Mouse (Mus musculus): ENCODE measurements around the gene Tyw5. TPM values are rescaled to one million over a fixed set of nuclear protein-coding genes. Genes with fewer than 3 reads are reported as not detected.

Tyw5 gene
- polyA plus RNA-seq, 1 experiment from 2014 or later = 11.6 TPM

- Histone ChIP-seq H3K9me3 (ENCODE audit: low read length) (no peaks in the 10 kb centered on the region), H3K36me3 (replicated peaks; ENCODE audit: insufficient read depth, low read length) (peaks cover 3% of the 10 kb centered on the region; the same call in 1 of the 2 replicates), H3K4me2 (ENCODE audit: low read depth, low read length) (peak overlapping the region; percentile 92), H3K9ac (replicated peaks) (0 out of 2 replicates have a peak overlapping the region, but pooled peaks have one; percentile 92), H3K4me3 (ENCODE audit: low read depth, low read length) (peak overlapping the region; percentile 92), H3K4me1 (ENCODE audit: insufficient read depth) (peaks cover 8% of the 10 kb centered on the region), H3K27me3 (ENCODE audit: insufficient read depth, low read length) (no peaks in the 10 kb centered on the region), H3K27ac (ENCODE audit: low read depth) (no peak overlapping the region; the same call in 1 of the 2 replicates)
- no peak for DNase-seq
- 57% methylated on average over 6 of the region's 6 CpGs for WGBS (ENCODE audit: insufficient replicate concordance)
- ATAC-seq = no peak
- TF ChIP-seq EP300 (IDR thresholded peaks at IDR 0.05; ENCODE audit: low read depth) (no peak), CTCF (IDR thresholded peaks at IDR 0.05; ENCODE audit: low read depth) (no peak)
Observed at GRCm38 (mm10) chr1:57376806-57377205, 30.1 kb downstream of the Tyw5 start.

- Histone ChIP-seq H3K4me3 (ENCODE audit: low read depth, low read length) (no peak overlapping the region), H3K9me3 (ENCODE audit: low read length) (no peaks in the 10 kb centered on the region), H3K27ac (ENCODE audit: low read depth) (no peak overlapping the region), H3K36me3 (replicated peaks; ENCODE audit: insufficient read depth, low read length) (peaks cover 3% of the 10 kb centered on the region; the same call in 1 of the 2 replicates), H3K9ac (replicated peaks) (no peak overlapping the region), H3K4me1 (ENCODE audit: insufficient read depth) (peaks cover 8% of the 10 kb centered on the region), H3K27me3 (ENCODE audit: insufficient read depth, low read length) (no peaks in the 10 kb centered on the region), H3K4me2 (ENCODE audit: low read depth, low read length) (no peak overlapping the region)
- TF ChIP-seq CTCF (IDR thresholded peaks at IDR 0.05; ENCODE audit: low read depth) (no peak), EP300 (IDR thresholded peaks at IDR 0.05; ENCODE audit: low read depth) (no peak)
- WGBS (ENCODE audit: insufficient replicate concordance) = 82% methylated on average over 2 of the region's 2 CpGs
- no peak for DNase-seq
- no peak for ATAC-seq
Observed at GRCm38 (mm10) chr1:57375276-57375675, 31.6 kb downstream of the Tyw5 start.

- H3K9me3 ChIP-seq (ENCODE audit: low read length) = no peaks in the 10 kb centered on the region
- H3K4me1 ChIP-seq (ENCODE audit: insufficient read depth) = no peaks in the 10 kb centered on the region
- no peak overlapping the region for H3K27ac ChIP-seq (ENCODE audit: low read depth)
- DNase-seq = no peak
- H3K4me3 ChIP-seq (ENCODE audit: low read depth, low read length) = no peak overlapping the region
- no peak for ATAC-seq
- H3K4me2 ChIP-seq (ENCODE audit: low read depth, low read length) = no peak overlapping the region
- no peaks in the 10 kb centered on the region for H3K27me3 ChIP-seq (ENCODE audit: insufficient read depth, low read length)
- H3K36me3 ChIP-seq (replicated peaks; ENCODE audit: insufficient read depth, low read length) = no peaks in the 10 kb centered on the region
- no peak for TF ChIP-seq CTCF (IDR thresholded peaks at IDR 0.05; ENCODE audit: low read depth)
- TF ChIP-seq EP300 (IDR thresholded peaks at IDR 0.05; ENCODE audit: low read depth) = no peak
- 43% methylated on average over 4 of the region's 4 CpGs for WGBS (ENCODE audit: insufficient replicate concordance)
- no peak overlapping the region for H3K9ac ChIP-seq (replicated peaks)
Observed at GRCm38 (mm10) chr1:57370451-57370850, 36.5 kb downstream of the Tyw5 start.

- ATAC-seq (no peak), DNase-seq (no peak)
- no peak for TF ChIP-seq CTCF (IDR thresholded peaks at IDR 0.05; ENCODE audit: low read depth)
- no peak for TF ChIP-seq EP300 (IDR thresholded peaks at IDR 0.05; ENCODE audit: low read depth)
- no peaks in the 10 kb centered on the region for H3K9me3 ChIP-seq (ENCODE audit: low read length)
- no peaks in the 10 kb centered on the region for H3K27me3 ChIP-seq (ENCODE audit: insufficient read depth, low read length)
- no peaks in the 10 kb centered on the region for H3K36me3 ChIP-seq (replicated peaks; ENCODE audit: insufficient read depth, low read length)
- no peak overlapping the region for H3K4me2 ChIP-seq (ENCODE audit: low read depth, low read length)
- 61% methylated on average over 4 of the region's 4 CpGs for WGBS (ENCODE audit: insufficient replicate concordance)
- H3K9ac ChIP-seq (replicated peaks) = no peak overlapping the region
- H3K27ac ChIP-seq (ENCODE audit: low read depth) = no peak overlapping the region
- H3K4me3 ChIP-seq (ENCODE audit: low read depth, low read length) = no peak overlapping the region
- no peaks in the 10 kb centered on the region for H3K4me1 ChIP-seq (ENCODE audit: insufficient read depth)
Observed at GRCm38 (mm10) chr1:57369111-57369510, 37.8 kb downstream of the Tyw5 start.

GRCm38 (mm10) chr1:57367446-57367845 lies 39.5 kb downstream of the Tyw5 start:
- H3K27me3 ChIP-seq (ENCODE audit: insufficient read depth, low read length) = no peaks in the 10 kb centered on the region

GRCm38 (mm10) chr1:57358546-57358945 lies 48.4 kb downstream of the Tyw5 start:
- H3K4me3 ChIP-seq (ENCODE audit: low read depth, low read length) = no peak overlapping the region
- H3K27me3 ChIP-seq (ENCODE audit: insufficient read depth, low read length) = no peaks in the 10 kb centered on the region
- WGBS (ENCODE audit: insufficient replicate concordance) = 83% methylated on average over 5 of the region's 5 CpGs
- no peak for DNase-seq
- no peak overlapping the region for H3K27ac ChIP-seq (ENCODE audit: low read depth)
- H3K4me1 ChIP-seq (ENCODE audit: insufficient read depth) = no peaks in the 10 kb centered on the region
- H3K9ac ChIP-seq (replicated peaks) = no peak overlapping the region
- H3K36me3 ChIP-seq (replicated peaks; ENCODE audit: insufficient read depth, low read length) = no peaks in the 10 kb centered on the region
- H3K4me2 ChIP-seq (ENCODE audit: low read depth, low read length) = no peak overlapping the region
- no peak for ATAC-seq
- TF ChIP-seq CTCF (IDR thresholded peaks at IDR 0.05; ENCODE audit: low read depth) (no peak), EP300 (IDR thresholded peaks at IDR 0.05; ENCODE audit: low read depth) (no peak)
- no peaks in the 10 kb centered on the region for H3K9me3 ChIP-seq (ENCODE audit: low read length)

More at GRCm38 (mm10) chr1:57367446-57367845, 39.5 kb downstream of the Tyw5 start:
- Histone ChIP-seq H3K4me2 (ENCODE audit: low read depth, low read length) (no peak overlapping the region), H3K4me3 (ENCODE audit: low read depth, low read length) (no peak overlapping the region), H3K27ac (ENCODE audit: low read depth) (no peak overlapping the region), H3K9ac (replicated peaks) (no peak overlapping the region), H3K9me3 (ENCODE audit: low read length) (no peaks in the 10 kb centered on the region), H3K36me3 (replicated peaks; ENCODE audit: insufficient read depth, low read length) (no peaks in the 10 kb centered on the region), H3K4me1 (ENCODE audit: insufficient read depth) (no peaks in the 10 kb centered on the region)
- WGBS (ENCODE audit: insufficient replicate concordance) = 73% methylated on average over 3 of the region's 3 CpGs
- TF ChIP-seq EP300 (IDR thresholded peaks at IDR 0.05; ENCODE audit: low read depth) = no peak
- no peak for TF ChIP-seq CTCF (IDR thresholded peaks at IDR 0.05; ENCODE audit: low read depth)
- no peak for ATAC-seq
- DNase-seq = no peak

- ATAC-seq = no peak
- Histone ChIP-seq H3K4me3 (ENCODE audit: low read depth, low read length) (no peak overlapping the region), H3K4me2 (ENCODE audit: low read depth, low read length) (no peak overlapping the region), H3K9me3 (ENCODE audit: low read length) (no peaks in the 10 kb centered on the region), H3K27me3 (ENCODE audit: insufficient read depth, low read length) (no peaks in the 10 kb centered on the region), H3K36me3 (replicated peaks; ENCODE audit: insufficient read depth, low read length) (no peaks in the 10 kb centered on the region), H3K9ac (replicated peaks) (no peak overlapping the region), H3K4me1 (ENCODE audit: insufficient read depth) (no peaks in the 10 kb centered on the region), H3K27ac (ENCODE audit: low read depth) (no peak overlapping the region)
- 60% methylated on average over 1 of the region's 1 CpGs for WGBS (ENCODE audit: insufficient replicate concordance)
- TF ChIP-seq EP300 (IDR thresholded peaks at IDR 0.05; ENCODE audit: low read depth) (no peak), CTCF (IDR thresholded peaks at IDR 0.05; ENCODE audit: low read depth) (no peak)
- no peak for DNase-seq
Observed at GRCm38 (mm10) chr1:57351941-57352340, 55.0 kb downstream of the Tyw5 start.

Measured in liver, postnatal 0 days (tissue).